Mouse (Mus musculus): ENCODE data around the gene Xrra1. TPM values are rescaled to one million over a fixed set of nuclear protein-coding genes. Genes with fewer than 3 reads are reported as not detected.

Gene Xrra1
- 0.26 and 0.45 TPM in 2 replicates for polyA plus RNA-seq (2012; rRNA removed; ENCODE audit: low replicate concordance)

DNA sequence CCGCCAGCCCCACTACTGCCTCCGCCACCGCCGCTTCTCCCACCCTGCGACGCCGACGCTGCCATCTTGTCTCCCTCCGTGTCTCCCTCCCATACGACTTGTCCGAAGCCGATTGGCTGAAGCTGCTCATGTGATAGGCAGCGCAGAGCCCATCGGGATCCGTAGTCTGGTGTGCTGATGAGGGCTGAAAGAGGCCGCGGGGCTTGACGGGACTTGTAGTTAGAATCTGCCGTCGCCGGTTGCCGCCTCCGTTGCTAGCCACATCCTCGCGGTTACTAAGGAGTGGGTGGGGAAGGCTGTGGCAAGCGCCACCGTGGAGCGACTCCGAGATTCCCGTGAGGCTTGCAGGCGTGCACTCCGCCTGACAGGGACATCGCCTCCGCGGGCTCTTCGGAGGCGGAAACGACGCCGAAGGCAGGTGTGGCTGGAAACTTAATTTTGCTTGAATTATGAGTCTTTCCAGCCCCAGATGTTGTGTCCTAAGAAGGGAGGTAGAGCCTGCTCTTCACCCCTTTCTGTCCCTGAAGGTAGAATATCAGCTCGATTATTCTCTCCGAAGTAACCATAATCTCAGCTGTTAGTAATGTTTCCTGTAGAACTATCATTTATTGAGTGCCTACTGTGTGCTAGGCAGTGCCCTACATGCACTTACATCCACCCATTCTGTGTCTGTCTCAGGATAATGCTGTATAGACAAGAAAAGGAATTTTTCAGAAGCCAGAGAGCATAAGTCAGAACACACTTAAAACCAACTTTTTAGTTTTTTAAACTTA is at the start of gene Xrra1:
Xrra1 (plus strand) TSS at position 304 of the 773 bp plus-strand sequence.

DNA sequence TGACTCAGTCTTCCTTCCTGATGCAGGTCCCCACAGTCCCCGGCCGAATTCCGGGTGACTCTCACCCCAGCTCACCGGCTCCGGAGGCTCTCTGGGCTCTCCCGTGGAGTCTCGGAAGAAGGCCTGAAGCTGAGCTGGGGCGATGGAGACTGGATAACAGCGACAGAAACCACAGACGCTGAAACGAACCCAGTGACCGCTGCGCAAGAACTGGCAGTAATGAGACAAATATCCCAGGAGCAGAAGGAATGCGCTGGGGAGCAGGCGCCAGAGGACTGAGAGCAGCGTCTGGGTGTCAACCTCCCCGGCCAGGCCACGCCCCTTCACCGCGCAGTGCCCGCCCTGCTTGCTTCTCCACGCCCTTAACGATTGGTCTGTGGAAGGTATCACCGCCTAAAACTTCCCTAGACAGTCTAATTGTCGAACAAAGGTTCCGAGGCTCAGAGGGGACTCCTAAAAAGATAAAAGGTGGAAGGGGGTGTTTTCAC is 30.8 kb upstream of the Xrra1 start, which contains the start of gene Neu3:
Neu3 (minus strand) TSS at position 335 of the 488 bp plus-strand sequence.

DNA sequence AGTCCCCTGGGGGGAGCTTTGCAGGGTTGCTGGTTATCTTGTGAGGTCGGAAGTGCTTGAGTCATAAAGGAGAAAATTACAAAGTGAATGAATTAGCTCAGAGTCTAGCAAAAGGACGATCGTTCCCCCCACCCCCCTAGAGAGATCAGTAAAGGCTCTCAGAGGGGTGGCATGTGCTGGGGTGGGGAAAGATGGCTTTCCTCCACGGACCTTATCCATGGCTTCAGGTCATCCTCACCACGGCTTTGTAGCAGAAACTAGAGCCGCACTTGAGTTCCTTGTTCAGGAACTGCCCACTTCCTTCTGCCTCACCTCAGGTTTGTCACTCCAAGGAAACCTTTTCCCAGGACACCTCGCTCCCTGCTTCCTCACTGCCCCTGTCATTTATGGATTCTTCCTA is 4.4 kb downstream of the Xrra1 start, which contains the start of gene Spcs2:
Spcs2 (minus strand) TSS at position 101 of the 400 bp plus-strand sequence.

Other genes starting within 250 kb of the Xrra1 start
- 12.1 and 26.1 TPM in 2 replicates for gene Tpbgl, start 232.0 kb upstream of the Xrra1 start, polyA plus RNA-seq (2012; rRNA removed; ENCODE audit: low replicate concordance)
- gene Slco2b1, start 147.8 kb upstream of the Xrra1 start, polyA plus RNA-seq (2012; rRNA removed; ENCODE audit: low replicate concordance) = 56.5 and 61.9 TPM in 2 replicates
- gene Olfr520, start 128.8 kb upstream of the Xrra1 start, polyA plus RNA-seq (2012; rRNA removed; ENCODE audit: low replicate concordance) = 0.24 and 0.33 TPM in 2 replicates
- gene Olfr521, start 95.6 kb upstream of the Xrra1 start, polyA plus RNA-seq (2012; rRNA removed; ENCODE audit: low replicate concordance) = not detected in 2 replicates
- gene Neu3, start 30.7 kb upstream of the Xrra1 start, polyA plus RNA-seq (2012; rRNA removed; ENCODE audit: low replicate concordance) = 2.2 and 2.5 TPM in 2 replicates
- gene Spcs2, start 4.3 kb downstream of the Xrra1 start, polyA plus RNA-seq (2012; rRNA removed; ENCODE audit: low replicate concordance) = 16.3 and 43.0 TPM in 2 replicates
- gene Rnf169, start 121.3 kb downstream of the Xrra1 start, polyA plus RNA-seq (2012; rRNA removed; ENCODE audit: low replicate concordance) = 4.8 and 4.9 TPM in 2 replicates
- gene Chrdl2, start 147.1 kb downstream of the Xrra1 start, polyA plus RNA-seq (2012; rRNA removed; ENCODE audit: low replicate concordance) = 1.1 TPM in 1 of 2 replicates, not detected in the other